Mouse (Mus musculus): Measurements from ENCODE around the gene Tuba1c.
"Not testable (repeated sequence)": the region's sequence is repeated elsewhere in the genome, so short reads cannot be mapped to it uniquely, and the experiment has no call there.

Gene Tuba1c

DNA sequence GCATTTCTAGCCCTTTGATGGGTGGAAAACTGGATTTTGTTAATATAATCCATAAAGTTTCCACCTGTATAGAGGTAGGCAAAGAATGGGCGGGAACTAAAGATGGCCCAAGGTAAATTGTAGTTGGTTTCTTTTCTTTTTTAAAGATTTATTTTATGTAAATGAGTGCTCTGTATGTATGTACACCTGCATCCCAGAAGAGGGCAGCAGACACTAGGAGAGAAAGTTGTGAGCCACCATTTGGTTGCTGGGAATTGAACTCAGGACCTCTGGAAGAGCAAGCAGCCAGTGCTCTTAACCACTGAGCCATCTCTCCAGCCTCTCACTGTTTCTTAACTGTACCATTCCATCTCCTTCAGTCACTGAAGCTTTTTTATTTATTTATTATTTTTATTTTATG lies 42.3 kb downstream of the Tuba1c start:
- no peak for DNase-seq

DNA sequence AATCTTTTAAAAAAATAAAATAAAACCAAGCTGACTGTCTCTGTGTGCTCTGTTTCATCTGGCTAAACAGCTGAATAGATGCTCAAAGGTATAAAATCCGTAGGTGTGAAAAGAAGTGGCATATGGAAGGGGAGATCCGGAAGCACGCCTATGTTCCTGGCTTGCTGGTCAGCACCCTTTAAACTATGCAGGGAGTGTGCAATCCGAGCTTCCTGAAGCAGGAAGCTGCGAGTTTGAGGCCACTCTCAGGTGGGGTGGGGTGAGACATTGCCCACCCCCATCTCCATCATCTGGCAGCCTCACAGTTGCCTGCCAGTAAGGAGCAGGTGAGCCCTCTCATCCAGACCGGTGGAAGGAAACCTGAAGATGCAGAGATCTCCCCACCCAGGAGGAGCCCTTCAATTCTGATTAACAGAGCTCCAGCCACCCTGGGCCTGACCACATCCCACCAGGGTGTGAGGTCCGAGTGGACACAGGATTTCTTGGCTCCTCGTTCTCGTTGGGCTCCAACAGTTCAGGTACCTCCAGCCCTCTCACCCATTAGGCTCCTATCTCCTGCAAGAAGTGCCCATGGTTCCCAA lies 44.4 kb downstream of the Tuba1c start, which contains the start of gene Troap:
Gene Troap (plus strand): TSS at position 557 of the 581 bp plus-strand sequence.
- DNase-seq: no peak

DNA sequence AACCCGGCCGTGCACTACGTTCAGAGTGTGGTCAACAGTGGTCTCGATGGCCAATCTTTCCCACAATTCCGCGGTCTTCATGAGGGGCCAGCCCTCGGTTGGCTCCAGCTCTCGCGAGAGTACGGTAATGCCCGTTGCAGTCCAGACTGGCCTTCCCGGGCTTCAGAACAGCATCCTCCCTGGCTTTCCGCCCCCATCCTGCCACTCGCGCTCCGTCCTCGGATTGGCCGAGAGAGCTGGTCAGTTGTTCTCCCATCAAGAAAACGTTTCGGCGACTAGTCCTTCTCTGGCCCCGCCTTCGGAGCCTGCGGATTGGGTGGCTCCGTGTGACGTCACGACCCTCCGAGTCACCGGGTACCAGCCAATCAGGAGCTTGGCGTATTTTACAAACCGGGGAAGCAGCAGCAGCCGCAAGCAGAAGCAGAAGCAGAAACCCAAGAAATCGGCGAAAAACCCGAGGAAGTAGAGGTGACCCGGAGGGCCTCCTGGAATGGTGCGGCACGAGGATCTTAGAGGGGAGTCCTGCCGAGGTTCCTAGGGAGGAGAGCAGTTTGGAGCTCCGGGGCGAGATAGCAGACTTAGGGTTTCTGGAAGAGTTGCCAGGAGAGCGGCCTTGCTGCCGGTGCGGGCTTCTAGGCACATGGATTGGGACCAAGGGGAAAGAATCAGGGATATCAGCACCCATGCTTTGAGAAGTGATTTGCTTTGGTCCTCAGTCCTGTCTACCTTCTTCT lies 45.1 kb downstream of the Tuba1c start:
- DNase-seq: peak; percentile 97

DNA sequence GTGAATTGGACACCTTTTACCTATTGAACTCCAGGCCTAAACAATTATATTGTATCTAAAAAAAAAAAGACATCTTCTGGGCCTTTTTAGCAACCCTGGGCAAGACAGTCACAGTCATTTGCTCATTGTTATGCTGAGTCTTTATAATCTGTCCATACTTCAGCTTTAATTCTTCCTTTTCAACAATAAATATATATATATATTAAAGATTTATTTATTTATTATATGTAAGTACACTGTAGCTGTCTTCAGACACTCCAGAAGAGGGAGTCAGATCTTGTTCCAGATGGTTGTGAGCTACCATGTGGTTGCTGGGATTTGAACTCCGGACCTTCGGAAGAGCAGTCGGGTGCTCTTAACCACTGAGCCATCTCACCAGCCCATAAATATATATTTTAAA lies 46.3 kb downstream of the Tuba1c start:
- DNase-seq: not testable (repeated sequence)

DNA sequence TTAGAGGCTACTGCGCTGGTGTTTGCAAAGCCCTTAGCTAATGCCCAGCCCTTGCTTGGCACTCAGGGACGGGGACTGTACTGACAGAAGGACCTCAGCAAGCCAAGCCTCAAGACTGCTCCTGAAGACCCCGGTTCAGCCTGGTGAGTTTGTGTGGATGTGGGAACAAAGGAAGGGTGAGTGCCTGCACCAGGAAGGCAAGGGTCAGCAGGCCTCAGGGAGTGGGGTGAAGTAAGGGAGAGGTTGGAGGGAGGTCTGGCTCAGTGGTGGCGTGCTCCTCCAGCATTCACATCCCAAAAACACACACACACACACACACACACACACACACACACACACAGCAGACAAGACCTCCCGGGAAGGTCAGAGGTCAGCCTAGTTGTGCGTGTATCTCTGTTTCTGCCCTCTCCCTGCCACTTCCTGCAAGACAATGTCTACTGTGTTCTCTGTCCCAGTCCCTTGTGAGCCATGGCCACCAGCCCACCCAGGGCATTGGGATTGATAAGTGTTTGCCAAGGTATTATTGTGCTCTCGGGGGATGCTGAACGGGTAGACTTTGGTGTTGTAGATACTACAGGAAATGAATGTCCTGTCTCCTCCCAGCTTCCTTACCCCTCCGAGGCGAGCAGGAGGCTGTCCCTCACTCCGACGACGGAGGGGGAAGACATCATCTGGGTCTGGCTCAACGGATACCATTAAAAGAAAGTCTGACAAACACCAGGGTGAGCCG lies 48.7 kb downstream of the Tuba1c start:
- no peak for DNase-seq

DNA sequence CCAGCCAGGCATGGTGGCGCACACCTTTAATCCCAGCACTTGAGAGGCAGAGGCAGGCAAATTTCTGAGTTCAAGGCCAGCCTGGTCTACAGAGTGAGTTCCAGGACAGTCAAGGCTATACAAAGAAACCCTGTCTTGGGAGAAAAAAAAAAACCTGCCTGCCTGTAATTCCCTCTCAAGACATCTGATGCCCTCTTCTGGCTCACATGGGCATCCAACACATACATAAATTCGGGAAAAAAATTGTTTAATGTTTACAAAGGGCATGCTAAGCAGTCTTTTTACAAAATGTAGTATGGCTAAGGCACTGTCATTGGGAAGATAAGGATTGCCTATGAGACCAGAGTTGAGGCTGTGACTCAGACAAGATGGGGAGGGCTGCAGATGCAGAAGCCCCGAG lies 50.1 kb downstream of the Tuba1c start:
- no peak for DNase-seq

DNA sequence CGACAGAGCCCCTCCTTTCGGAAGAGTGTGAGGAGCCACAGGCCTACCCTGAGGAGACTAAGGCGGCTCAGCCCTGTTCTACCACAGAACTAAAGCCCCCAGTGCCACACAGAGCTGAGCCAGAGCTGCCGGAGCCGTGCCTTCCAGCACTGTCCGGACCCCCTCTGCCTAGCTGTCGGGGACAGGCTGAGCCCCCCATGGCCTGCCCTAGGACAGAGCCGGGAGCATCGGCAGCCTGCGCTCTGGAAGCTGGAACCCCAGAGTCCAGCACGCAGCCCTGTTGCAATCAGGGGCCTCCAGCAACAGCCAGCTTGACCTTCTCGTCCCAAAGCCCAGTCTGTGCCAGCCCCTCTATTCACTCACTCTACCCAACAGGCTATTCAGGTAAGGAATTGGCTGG lies 52.6 kb downstream of the Tuba1c start:
- DNase-seq: no peak

DNA sequence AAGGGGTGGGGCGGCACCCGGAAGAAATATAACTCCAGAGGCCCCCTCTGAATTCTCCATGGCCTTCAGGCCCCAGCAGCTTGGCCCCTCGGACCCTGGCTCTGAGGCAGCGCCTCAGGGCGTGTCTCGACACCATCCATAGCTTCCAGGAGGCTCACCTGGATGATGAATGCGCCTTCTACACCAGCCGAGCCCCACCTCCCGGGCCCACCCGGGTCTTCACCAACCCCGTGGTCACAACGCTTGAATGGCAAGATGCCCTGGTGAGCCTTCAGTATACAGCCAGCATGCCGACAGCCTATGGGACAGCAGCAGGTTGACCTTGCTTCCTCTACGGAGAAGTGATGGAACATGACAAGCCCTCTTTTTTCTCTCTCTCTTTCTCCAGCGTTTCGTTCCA lies 53.1 kb downstream of the Tuba1c start:
- no peak for DNase-seq

DNA sequence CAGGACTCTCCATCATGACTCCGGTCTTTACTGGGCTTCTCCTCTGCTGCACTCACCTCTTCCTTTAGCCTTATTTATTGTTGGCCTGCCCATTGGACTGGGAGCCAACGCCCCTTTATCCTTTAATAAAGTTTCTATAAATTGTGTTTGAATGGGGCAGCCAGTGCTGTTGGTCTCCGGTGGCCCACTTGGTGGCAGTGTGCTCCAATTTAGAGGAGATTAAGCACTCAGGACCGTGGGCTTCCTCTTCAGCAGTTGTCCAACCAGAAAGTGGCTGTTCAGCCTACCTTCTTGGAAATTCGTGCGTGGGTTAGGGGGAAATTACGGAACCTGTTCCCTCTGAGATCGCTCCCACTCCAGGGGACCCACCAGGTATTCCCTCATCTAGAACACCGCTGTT lies 53.6 kb downstream of the Tuba1c start:
- DNase-seq: peak; percentile 50

DNA sequence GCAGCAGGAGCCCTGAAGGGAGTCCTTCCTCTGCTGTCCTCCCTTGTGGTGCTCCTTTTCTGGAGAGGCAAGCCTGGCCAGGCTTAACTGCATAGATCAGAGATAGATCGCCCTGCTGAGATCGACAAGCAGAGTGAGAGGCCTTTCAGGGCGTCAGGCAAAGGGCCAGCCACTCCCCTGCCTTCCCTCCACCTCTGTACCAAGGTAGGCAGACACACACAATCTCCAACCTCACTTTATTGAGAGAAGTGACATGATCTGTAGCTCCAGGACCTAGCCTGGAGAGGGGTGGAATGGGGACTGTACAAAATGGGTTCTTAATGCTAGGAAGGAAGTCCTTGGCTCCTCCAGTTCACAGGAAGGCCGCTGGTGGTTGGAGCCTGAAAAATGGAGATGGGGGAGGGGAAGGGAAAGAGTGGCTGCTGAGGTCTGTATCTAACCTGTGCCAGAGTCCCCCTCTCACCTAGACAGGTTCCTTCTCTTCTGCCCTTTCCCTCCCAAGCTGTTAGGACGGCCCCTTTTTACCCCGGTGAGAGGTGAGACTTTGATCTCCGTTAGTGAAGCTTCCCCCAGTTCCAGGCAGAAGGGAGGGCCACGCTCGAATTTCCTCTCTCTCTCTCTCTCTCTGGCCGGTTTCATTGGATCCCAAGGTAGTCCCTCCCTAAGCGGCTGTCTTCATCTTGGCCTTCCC lies 54.3 kb downstream of the Tuba1c start:
- no peak for DNase-seq

DNA sequence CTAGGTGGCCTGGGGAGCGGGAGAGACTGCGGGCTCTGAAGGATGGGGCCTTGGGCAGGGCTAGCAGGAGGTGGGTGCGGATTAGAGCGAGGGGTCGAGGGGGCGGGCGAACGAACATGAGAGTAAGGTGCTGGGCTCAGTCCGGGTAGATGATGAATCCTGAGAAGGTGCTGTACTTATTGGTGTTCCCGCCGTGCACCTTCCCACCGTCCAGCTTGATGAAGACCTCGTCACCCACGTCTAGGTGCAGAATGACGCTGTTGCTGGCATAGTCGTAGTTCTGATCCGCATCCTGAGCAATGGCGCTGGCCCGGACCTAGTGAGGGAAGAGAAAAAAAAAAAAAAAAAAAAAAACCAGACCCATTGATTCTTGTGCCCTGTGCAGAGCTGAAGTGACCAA lies 54.9 kb downstream of the Tuba1c start:
- no peak for DNase-seq

DNA sequence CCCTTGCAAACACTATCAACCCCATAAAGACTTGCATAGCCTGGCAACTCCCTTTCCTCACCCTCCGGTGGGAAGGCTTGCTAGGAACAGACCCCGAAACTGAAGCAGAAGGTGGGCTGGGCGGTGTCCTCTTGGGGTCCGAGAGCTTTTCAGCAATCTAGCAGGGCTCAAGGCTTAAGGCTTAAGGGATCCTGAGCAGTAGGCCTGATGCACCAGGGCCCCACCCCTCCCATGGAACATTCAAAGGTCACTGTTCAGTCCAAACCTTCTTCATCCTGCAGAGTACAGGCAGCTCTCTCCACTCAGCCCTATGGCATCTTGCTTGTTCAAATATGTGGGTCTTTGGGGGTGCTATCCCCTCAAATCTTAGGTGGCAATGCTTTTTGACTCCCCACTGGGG lies 56.3 kb downstream of the Tuba1c start:
- DNase-seq: no peak

DNA sequence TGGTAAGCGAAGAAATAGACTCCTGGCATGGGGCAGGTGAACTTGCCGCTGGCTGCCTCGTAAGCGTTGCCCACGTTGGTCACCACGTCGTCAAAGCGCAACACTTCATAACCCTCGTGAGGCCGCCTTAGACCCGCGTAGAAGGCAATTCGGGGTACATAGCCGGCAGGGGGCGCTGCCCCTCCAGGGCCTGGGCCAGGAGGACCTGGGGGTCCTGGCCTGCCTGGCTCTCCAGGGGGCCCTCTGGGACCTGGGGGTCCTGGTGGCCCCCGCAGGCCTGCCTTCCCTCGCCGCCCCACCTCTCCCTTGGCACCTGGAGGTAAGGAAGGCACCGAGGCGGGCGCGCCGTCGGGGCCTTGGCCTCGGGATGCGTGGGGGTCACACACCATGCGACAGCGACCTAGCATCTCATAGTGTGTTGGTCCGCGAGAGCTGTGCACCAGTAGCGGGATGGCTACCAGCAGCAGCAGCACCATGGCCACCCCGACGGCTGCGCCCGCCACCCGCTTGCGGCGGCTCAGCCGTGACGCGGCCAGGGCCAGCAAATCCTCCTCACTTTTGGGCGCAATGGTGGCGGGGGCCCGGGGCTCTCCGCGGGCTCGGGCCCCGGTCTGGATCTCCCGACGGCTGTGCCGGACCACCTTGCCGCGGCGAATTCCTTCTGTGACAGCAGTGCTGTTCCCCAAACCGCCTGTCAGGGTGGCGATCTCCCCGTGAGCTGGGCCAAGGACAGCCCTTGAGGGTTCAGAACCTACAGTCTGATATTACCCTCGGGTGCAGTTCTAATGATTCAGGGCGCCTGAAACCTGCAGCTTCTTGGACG lies 57.8 kb downstream of the Tuba1c start, which contains the start of gene C1ql4:
Gene C1ql4 (minus strand): TSS at position 565 of the 823 bp plus-strand sequence.
- peak; percentile 60 for DNase-seq

All from liver (tissue).